In genomic region chr1:88588747-88589146, GRCm38 (mm10) we compare ENCODE assay signal across 8 mouse cellular contexts.
"Had no signal": no experiment of that assay in that cellular context is flagged by ENCODE, and none has a peak within 500 bp of the region (broad histone marks: within the 10 kb centered on the region; RNA-seq: fewer than 3 reads in every experiment).

No protein-coding gene starts in this region.

- DNase-seq: kidney, adult 11 months; kidney, adult 9 months; kidney, postnatal 36 days; lung, embryonic 14.5 days; lung, postnatal 10 days; lung, postnatal 4 days; thymus, postnatal 4 days had no signal

- ATAC-seq: midbrain, embryonic 16.5 days had no signal
